Mouse (Mus musculus) lung, postnatal 36 days (tissue): ENCODE results near the gene Tgm2.

ENCODE experiments used
- DNase-seq: peaks from one replicate; pipeline ENCODE4 v3.0.0; 2022; ENCODE audit warnings: mixed read lengths

The Tgm2 gene

DNA sequence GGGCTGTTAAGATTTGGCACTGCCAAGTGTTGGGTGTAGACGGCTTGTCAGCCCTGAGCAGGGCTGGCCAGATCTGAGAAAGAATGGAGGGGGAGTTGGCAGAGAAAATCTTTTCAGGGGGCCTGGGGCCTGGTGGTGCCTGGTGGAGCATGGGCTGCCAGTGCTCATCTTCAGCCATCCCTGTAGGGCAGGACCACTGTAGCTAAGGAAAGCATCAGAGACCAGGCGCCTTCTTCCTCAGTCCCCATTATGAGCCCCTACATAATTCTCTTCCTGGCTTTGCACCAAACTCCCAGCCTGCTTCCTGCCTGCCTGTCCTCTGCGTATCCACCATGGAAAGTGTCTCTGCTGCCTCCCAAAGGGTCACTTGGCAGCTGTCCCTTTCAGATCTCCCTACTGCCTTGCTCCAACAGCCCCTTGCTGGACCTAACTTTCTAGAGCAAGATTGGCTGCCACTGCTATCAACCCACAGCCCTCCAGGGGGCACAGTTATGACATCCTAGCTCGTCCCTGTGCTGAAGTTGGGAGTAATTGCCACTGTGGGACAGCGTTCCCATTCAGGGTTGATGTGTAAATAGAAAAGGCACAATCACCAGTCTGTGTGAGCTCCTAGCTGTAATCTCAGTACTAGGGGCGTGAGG is 39.2 kb downstream of the Tgm2 start:
- DNase-seq = peak; percentile 85

DNA sequence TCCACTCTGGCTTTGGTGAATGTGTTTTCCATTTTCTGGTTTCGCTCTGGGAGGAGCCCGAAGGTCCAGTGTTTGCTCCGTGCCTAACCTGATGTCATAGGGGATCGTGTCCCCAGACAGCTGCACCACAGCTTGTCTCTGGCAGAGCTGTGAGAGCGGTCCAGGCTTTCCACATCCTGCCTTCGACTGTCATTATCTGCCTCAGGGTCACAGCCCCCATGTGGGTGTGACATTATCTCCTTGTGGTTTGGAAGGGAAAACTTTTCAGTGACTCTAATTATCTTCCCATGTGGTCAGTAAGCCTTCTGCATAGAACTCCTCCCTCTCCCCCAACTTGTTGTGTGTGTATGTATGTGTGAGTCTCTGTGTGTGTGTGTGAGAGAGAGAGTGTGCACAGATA is 40.6 kb downstream of the Tgm2 start:
- DNase-seq = no peak

GRCm38 (mm10) chr2:158104966-158105365 is 41.3 kb downstream of the Tgm2 start:
- no peak for DNase-seq

DNA sequence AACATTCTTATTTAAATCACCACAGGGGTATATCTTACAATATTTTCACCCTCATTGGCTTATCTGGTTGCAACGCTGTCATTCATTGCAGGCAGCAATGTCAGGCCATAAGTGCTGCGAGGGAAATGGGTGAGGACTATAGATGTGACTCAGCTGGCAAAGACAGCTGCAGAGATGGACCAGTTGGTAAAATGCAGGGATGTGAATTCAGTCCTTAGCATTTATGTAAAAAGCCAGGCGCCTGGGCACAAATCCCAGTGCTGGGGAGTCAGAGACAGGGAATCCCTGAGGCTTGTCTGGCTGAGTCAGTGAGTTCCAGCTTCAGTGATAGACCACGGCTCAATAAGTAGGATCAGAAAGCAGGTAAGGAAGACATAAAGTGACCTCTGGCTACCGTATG is 44.5 kb downstream of the Tgm2 start:
- DNase-seq = no peak

DNA sequence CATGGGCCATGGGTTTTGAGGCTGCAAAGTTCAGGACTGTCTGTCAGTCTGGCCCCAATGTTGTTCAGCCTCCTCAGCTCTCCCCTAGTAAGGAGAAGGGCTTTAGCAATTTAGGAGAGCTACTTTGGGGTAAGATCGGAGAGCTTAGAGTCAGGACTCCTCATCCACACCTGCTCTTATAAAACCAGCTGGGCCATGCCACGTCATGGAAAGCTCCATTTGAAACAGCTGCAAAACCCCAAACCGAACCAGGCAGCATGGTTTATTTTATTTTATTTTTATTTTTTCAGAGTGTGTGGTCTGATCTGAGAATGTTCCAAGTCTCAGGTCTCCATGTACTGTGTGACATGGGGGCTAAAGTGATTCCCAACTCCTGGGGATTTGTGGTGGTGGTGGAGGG is 46.7 kb downstream of the Tgm2 start:
- no peak for DNase-seq

- no peak for DNase-seq
Measured at GRCm38 (mm10) chr2:158098730-158099129, 47.5 kb downstream of the Tgm2 start.

DNA sequence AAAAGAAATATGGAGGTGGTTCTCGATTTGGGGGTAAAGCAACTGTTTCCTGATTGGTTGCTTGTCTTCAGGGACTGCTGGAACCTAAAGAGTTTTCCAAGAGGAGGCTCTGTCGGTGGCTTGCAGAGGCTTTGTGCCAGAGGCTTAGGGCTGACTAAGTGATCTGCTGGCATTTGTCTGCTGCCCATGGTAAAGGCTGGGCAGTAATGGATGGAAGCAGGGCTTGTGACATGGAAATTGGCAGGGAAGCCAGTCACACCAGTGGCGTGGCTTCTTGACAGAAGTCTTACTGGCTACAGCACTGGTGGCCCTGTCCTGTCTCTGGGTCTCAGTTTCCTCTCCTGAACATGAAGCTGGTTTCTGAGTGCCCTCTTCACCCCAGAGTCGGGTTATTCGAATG is 49.2 kb downstream of the Tgm2 start:
- DNase-seq = no peak

GRCm38 (mm10) chr2:158094846-158095245 is 51.4 kb downstream of the Tgm2 start:
- peak; percentile 44 for DNase-seq

DNA sequence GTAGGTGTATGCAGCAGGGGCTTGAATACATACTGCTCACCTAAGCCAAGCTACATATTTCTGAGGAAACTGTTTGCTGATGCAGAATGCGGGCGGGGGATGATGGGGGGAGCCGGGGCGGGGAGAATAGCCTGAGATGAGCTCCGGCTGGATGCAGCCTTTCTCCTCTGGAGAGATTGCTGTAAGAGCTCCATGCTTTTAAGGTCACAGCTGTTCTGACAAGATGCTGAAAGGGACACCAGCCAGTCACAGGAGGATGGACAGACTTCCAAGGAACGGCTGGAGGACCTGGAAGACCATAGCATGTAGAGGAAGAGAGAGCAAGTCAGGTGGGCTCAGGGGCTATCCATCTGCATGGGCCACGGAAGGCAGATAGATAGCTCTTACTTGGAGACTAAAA is 51.9 kb downstream of the Tgm2 start:
- DNase-seq = peak; percentile 21

GRCm38 (mm10) chr2:158093345-158093744 is 52.9 kb downstream of the Tgm2 start:
- DNase-seq = peak; percentile 56

DNA sequence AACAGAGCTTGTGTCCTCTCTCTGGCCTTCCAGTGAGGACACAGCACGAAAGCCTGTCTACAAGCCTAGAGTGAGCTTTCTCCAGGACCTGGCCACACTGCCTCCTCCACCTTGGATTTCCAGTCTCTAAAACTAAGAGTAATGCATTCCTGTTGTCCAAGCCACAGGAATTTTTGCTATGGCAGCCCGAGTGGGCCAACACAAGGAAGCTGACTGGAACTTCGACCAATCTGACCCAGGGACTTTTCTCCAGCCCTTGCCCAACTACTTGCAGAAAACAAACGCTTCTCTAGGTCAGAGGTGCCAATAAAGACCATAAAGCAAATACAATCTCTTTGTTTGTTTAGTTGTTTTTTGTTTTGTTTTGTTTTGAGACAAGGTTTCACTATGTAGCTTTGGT is 56.1 kb downstream of the Tgm2 start:
- DNase-seq = no peak

- no peak for DNase-seq
Measured at GRCm38 (mm10) chr2:158084486-158084885, 61.8 kb downstream of the Tgm2 start.

- DNase-seq = peak; percentile 40
Measured at GRCm38 (mm10) chr2:158080622-158081241, 65.5 kb downstream of the Tgm2 start.

DNA sequence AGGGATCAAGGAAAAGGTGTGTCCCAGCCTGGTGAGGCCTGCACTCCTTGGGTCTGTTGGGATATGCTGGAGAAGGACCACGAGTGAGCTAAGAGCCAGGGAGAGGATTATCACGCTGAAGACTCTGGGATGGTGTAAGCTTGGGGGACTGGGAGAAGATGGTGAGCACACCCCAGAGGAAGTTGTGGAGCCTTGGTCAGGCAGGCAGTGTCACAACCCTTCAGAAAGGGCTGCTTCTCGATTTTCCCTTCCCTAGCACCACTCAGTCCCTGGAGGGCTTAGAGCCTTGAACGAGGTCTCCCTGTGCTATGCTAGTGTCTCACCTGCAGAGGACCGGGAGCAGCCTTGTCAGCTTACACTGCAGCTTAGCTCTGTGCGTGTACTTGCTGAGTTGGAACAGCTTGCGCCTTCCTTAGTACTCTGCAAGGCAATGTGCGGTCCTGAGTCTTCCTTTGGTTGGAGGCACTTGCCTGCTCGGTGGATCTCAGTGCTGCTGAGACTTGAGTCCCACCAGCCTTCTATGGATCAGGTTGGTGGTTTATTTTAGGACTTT is 66.3 kb downstream of the Tgm2 start:
- DNase-seq = no peak

DNA sequence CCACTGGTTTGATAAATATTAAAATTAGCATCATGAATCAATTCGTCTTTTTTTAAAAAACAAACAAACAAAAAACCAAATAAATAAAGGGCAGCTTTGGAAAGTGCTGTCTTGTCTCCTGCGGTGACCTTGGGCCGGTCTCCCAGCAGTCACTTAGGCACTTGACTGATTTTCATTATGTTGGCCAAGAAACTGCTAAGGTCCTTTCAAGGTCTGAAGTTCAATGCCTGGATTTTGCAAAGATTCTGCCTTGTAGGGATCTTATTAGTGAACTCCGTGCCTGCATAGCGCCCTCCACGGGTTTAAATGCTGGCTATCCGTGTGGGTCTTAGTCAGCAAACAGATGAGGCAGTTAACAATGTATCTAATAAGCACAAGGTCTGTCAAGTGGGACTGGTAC is 67.3 kb downstream of the Tgm2 start:
- DNase-seq = no peak

DNA sequence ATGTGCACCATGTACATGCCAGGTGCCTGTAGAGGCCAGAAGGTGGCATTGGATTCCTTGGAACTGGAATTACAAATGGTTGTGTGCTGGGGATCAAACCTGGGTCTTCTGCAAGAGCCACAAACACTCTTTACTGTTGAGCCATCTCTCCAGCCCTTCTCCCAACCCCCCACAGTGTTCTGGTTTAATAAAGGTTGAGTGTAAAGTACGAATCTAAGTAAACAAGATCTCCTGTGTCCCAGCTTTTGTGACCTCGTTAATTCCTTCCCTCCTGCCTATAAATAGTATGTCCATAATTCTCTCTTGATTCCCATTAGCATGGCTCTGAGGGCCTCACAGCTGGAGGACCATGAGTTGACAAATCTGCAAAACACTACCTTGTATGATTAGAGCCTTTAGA is 68.3 kb downstream of the Tgm2 start:
- DNase-seq = no peak

- no peak for DNase-seq
Measured at GRCm38 (mm10) chr2:158076690-158077089, 69.5 kb downstream of the Tgm2 start.

DNA sequence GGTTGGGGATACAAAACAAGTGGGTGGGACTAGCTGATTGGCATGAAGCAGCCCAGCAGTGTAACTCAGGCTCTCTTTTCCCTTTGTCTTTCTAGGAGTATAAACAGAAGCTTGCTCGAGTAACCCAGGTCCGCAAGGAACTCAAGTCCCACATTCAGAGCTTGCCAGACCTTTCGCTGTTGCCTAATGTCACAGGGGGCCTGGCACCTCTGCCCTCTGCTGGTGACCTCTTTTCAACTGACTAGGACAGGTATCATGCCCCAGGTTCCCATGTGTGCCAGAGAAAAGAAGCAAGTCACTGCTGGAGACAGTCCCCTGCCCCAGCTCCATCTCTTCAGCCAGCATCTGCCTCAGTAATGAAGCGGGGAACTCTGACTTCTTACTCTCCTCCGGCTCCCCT is 71.4 kb downstream of the Tgm2 start:
- no peak for DNase-seq

GRCm38 (mm10) chr2:158071633-158071995 is 74.6 kb downstream of the Tgm2 start:
- DNase-seq = no peak

GRCm38 (mm10) chr2:158070885-158071632 is 75.2 kb downstream of the Tgm2 start:
- no peak for DNase-seq

- DNase-seq = no peak
Measured at GRCm38 (mm10) chr2:158068444-158068971, 77.7 kb downstream of the Tgm2 start.

- peak; percentile 72 for DNase-seq
Measured at GRCm38 (mm10) chr2:158067260-158067824, 78.9 kb downstream of the Tgm2 start.

DNA sequence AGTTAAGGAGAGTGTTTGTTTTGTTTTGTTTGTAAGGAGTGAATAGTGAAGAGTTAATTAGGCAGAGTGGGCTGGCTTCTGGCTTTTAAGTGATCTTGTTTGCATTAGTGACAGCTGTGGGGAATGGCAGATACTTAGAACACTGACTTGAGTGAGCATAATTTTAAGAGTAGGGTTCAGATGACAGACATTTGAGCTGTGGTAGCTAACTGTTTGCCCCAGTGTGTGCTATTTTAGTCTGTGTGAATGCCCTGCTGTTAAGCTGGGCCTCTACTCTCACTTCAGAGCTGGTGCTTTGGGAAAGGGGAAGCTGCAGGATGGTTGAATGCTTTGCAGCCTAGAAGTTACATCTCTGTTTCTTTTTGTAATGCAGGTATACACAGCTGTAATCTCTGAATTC is 79.8 kb downstream of the Tgm2 start:
- no peak for DNase-seq
